Mouse (Mus musculus): ENCODE data around the gene Pif1. TPM values are rescaled to one million over a fixed set of nuclear protein-coding genes. Genes with fewer than 3 reads are reported as not detected.

Gene Pif1
- polyA plus RNA-seq, 1 experiment from 2014 or later, result 16.1 TPM

DNA sequence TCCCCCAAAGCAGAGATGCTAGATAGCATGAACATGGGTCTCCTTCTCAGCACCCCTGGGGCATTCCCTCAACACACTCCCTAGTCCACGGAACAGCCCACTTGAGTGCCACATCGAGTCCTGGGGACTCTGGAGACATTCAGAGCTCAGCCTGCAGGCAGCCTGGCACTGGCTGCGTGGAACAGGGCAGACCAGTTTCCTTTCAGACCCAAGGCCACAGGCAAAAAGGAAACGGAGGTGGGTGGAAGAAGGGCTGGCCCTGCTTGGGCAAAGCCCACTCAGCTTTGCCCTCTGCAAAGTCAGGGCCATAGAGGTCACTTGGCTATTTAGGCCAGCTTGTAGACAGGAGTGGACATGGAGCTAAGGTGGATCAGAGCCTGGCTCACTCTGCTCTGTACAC is 39.1 kb upstream of the Pif1 start:
- Histone ChIP-seq H3K36me3 (ENCODE audit: control insufficient read depth, insufficient read depth, low read length) (no peaks in the 10 kb centered on the region), H3K9me3 (ENCODE audit: control insufficient read depth, low read length) (no peaks in the 10 kb centered on the region), H3K4me1 (replicated peaks; ENCODE audit: control insufficient read depth, insufficient read depth, low read length) (peaks cover 24% of the 10 kb centered on the region), H3K27ac (ENCODE audit: low read length) (no peak overlapping the region; the same call in 1 of the 2 replicates), H3K4me2 (ENCODE audit: low read depth, low read length) (no peak overlapping the region), H3K4me3 (ENCODE audit: low read length) (no peak overlapping the region), H3K27me3 (ENCODE audit: control insufficient read depth, insufficient read depth, low read depth, low read length) (no peaks in the 10 kb centered on the region), H3K9ac (ENCODE audit: low read length) (no peak overlapping the region)
- ATAC-seq (ENCODE audit: low read depth), result no peak
- WGBS, result 53% methylated on average over 4 of the region's 4 CpGs

DNA sequence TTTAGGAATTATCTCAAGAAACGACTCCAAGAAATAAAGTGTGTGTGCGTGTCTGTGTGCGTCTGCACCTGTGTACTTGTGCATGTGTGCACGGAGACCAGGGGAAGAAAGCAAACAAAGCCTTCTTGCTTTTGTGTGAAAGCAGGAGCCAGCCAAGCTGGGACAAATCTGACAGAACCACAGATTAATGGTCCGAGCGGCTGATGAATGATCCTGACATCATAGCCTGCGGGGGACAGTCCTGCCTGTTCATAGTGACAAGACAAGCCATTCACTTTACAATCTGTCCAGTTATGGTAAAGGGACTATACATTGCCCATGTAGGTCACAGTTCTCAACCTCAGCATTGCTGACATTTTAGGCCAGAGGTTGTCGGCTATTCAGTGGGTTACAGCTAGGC is 38.6 kb upstream of the Pif1 start:
- no peak for ATAC-seq (ENCODE audit: low read depth)
- Histone ChIP-seq H3K27ac (ENCODE audit: low read length) (no peak overlapping the region; the same call in 1 of the 2 replicates), H3K4me2 (ENCODE audit: low read depth, low read length) (no peak overlapping the region), H3K4me1 (replicated peaks; ENCODE audit: control insufficient read depth, insufficient read depth, low read length) (peaks cover 24% of the 10 kb centered on the region), H3K27me3 (ENCODE audit: control insufficient read depth, insufficient read depth, low read depth, low read length) (no peaks in the 10 kb centered on the region), H3K9ac (ENCODE audit: low read length) (no peak overlapping the region), H3K36me3 (ENCODE audit: control insufficient read depth, insufficient read depth, low read length) (no peaks in the 10 kb centered on the region), H3K4me3 (ENCODE audit: low read length) (no peak overlapping the region), H3K9me3 (ENCODE audit: control insufficient read depth, low read length) (no peaks in the 10 kb centered on the region)
- WGBS, result 66% methylated on average over 8 of the region's 8 CpGs

DNA sequence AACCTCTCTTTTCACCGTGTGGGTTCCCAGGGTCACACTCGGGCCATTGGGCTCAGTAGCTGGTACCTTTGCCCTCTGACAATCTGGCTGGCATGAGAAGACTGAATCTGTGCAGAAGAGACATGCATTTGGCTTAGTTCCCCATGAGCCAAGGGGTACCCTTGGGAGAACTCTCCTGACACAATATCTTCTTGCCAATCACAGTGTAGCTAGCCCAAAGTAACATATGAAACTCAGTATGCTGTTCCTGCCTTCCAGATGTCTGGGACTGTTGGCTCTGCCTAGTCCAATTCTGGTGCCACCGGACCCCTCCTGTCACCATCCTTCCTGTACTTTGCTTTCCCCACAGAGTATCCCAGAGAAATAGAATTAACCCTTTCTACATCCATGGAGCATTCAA is 37.8 kb upstream of the Pif1 start:
- no peak for ATAC-seq (ENCODE audit: low read depth)
- no peak overlapping the region for H3K27ac ChIP-seq (ENCODE audit: low read length)
- no peaks in the 10 kb centered on the region for H3K36me3 ChIP-seq (ENCODE audit: control insufficient read depth, insufficient read depth, low read length)
- peaks cover 25% of the 10 kb centered on the region for H3K4me1 ChIP-seq (replicated peaks; ENCODE audit: control insufficient read depth, insufficient read depth, low read length)
- H3K9ac ChIP-seq (ENCODE audit: low read length), result no peak overlapping the region
- no peak overlapping the region for H3K4me3 ChIP-seq (ENCODE audit: low read length)
- H3K4me2 ChIP-seq (ENCODE audit: low read depth, low read length), result no peak overlapping the region
- H3K27me3 ChIP-seq (ENCODE audit: control insufficient read depth, insufficient read depth, low read depth, low read length), result no peaks in the 10 kb centered on the region
- H3K9me3 ChIP-seq (ENCODE audit: control insufficient read depth, low read length), result no peaks in the 10 kb centered on the region
- 79% methylated on average over 3 of the region's 3 CpGs for WGBS

DNA sequence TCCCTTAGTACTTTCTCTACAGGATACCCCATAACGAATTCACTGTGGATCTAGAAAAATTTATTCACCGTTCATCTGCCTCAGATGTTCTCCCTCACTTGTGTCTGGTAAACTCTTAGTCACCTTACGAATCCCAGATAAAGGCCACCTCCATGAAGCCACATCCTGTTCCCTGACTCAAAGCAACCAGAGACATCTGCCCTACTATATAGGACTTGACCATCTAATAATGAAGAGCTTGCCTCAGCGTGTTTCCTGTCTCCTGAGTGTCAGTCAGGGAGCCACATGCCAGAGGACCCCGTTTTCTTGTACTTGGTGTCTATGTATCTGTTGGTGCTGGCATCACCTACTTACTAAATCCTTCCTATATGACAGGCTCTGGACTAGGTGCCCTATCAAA is 37.3 kb upstream of the Pif1 start:
- Histone ChIP-seq H3K4me2 (ENCODE audit: low read depth, low read length) (no peak overlapping the region), H3K27ac (ENCODE audit: low read length) (no peak overlapping the region; the same call in 1 of the 2 replicates)
- 75% methylated on average over 5 of the region's 5 CpGs for WGBS

DNA sequence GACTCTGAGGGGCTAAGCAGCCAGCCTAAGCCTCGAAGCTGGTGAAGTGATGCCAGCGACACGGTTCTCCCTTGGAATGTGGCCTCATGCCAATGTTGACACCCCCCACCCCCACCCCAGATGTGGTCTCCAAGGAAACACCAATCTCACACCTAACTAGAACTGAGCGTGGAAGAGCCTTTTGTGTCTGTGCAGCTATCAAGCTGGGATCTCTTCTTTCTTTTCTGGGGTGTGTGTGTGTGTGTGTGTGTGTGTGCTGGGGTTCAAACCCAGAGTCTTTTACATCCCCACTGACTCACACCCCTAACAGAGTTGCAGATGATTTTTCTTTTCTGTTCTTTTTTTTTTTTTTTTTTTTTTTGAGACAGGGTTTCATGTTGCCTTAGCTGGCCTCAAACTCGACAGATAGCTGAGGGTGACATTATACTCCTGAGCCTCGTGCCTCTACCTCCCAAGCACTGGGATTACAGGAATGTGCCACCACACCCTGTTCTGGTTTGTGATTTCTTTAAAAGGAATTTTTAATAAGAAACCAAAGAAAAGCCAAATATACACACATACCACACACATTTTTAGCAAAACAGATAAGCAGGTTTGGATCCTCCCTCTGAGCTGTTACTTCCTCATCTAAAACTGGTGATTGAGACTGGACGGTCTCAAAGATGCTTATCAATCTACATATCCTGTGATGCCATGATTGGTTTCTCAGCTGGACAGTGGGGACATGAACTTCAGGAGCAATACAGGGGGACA is 36.7 kb upstream of the Pif1 start:
- no peak; the same call in 1 of the 2 replicates for ATAC-seq (ENCODE audit: low read depth)
- 10% methylated on average over 7 of the region's 7 CpGs for WGBS
- Histone ChIP-seq H3K36me3 (ENCODE audit: control insufficient read depth, insufficient read depth, low read length) (no peaks in the 10 kb centered on the region; the same call in 1 of the 2 replicates), H3K4me1 (replicated peaks; ENCODE audit: control insufficient read depth, insufficient read depth, low read length) (peaks cover 35% of the 10 kb centered on the region), H3K27ac (ENCODE audit: low read length) (peak overlapping the region; percentile 98), H3K4me2 (ENCODE audit: low read depth, low read length) (no peak overlapping the region), H3K4me3 (ENCODE audit: low read length) (no peak overlapping the region), H3K9me3 (ENCODE audit: control insufficient read depth, low read length) (no peaks in the 10 kb centered on the region), H3K9ac (ENCODE audit: low read length) (peak overlapping the region; percentile 47), H3K27me3 (ENCODE audit: control insufficient read depth, insufficient read depth, low read depth, low read length) (no peaks in the 10 kb centered on the region)

More for the DNA sequence above, 37.3 kb upstream of the Pif1 start:
- ATAC-seq (ENCODE audit: low read depth), result no peak
- no peaks in the 10 kb centered on the region for H3K36me3 ChIP-seq (ENCODE audit: control insufficient read depth, insufficient read depth, low read length)
- peaks cover 30% of the 10 kb centered on the region for H3K4me1 ChIP-seq (replicated peaks; ENCODE audit: control insufficient read depth, insufficient read depth, low read length)
- H3K27me3 ChIP-seq (ENCODE audit: control insufficient read depth, insufficient read depth, low read depth, low read length), result no peaks in the 10 kb centered on the region
- H3K4me3 ChIP-seq (ENCODE audit: low read length), result no peak overlapping the region
- H3K9me3 ChIP-seq (ENCODE audit: control insufficient read depth, low read length), result no peaks in the 10 kb centered on the region
- H3K9ac ChIP-seq (ENCODE audit: low read length), result no peak overlapping the region

DNA sequence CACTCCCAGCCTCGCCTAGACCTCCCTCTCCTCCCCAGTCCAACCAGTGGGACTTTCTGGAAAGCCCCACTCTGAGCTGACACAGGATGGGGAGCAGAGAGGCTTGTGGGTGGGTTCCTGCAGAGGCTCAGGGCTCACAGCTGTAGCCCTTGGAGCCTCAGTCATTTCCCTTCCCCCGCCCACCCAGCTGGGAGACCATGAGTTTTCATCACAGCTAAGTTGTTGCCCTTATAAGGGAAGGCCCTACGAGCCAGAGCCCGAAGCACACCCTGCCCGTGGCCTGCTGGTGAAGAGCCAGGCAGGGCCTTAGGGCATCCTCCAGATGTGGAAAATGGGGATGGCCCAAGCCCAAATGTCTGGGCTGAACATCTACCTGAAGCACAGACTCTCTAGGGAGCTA is 35.9 kb upstream of the Pif1 start:
- Histone ChIP-seq H3K27ac (ENCODE audit: low read length) (peak overlapping the region; percentile 98), H3K36me3 (ENCODE audit: control insufficient read depth, insufficient read depth, low read length) (peaks cover 4% of the 10 kb centered on the region), H3K27me3 (ENCODE audit: control insufficient read depth, insufficient read depth, low read depth, low read length) (no peaks in the 10 kb centered on the region), H3K9me3 (ENCODE audit: control insufficient read depth, low read length) (no peaks in the 10 kb centered on the region), H3K4me2 (ENCODE audit: low read depth, low read length) (no peak overlapping the region), H3K9ac (ENCODE audit: low read length) (peak overlapping the region; percentile 47), H3K4me1 (replicated peaks; ENCODE audit: control insufficient read depth, insufficient read depth, low read length) (peaks cover 38% of the 10 kb centered on the region), H3K4me3 (ENCODE audit: low read length) (no peak overlapping the region)
- ATAC-seq (ENCODE audit: low read depth), result peak; percentile 92
- 15% methylated on average over 5 of the region's 5 CpGs for WGBS

DNA sequence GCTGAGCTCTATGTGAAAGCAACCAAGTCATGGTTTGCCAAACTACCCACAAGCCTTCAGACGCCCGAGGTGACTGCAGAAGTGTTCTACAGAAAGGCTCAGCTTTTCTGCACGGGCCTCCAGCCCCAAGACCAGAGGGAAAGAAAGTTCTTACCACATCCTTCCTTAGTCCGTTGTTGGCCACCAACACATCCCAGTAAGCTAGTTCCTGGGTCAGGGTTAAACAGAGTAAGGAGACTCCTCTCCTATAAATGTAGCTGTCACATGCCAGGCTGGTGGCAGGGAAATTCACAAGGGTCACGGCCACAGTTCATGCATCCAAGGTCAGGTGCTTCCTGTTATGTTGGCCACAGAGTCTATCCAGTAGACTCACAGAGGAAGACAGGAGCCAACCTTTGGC is 34.8 kb upstream of the Pif1 start:
- no peak overlapping the region for H3K4me2 ChIP-seq (ENCODE audit: low read depth, low read length)
- WGBS, result 75% methylated on average over 5 of the region's 5 CpGs
- H3K27ac ChIP-seq (ENCODE audit: low read length), result peak overlapping the region; percentile 29
- no peak overlapping the region for H3K9ac ChIP-seq (ENCODE audit: low read length)
- no peaks in the 10 kb centered on the region for H3K9me3 ChIP-seq (ENCODE audit: control insufficient read depth, low read length)
- no peak for ATAC-seq (ENCODE audit: low read depth)
- no peaks in the 10 kb centered on the region for H3K27me3 ChIP-seq (ENCODE audit: control insufficient read depth, insufficient read depth, low read depth, low read length)
- no peak overlapping the region for H3K4me3 ChIP-seq (ENCODE audit: low read length)
- peaks cover 36% of the 10 kb centered on the region for H3K4me1 ChIP-seq (replicated peaks; ENCODE audit: control insufficient read depth, insufficient read depth, low read length)
- peaks cover 9% of the 10 kb centered on the region for H3K36me3 ChIP-seq (ENCODE audit: control insufficient read depth, insufficient read depth, low read length)

DNA sequence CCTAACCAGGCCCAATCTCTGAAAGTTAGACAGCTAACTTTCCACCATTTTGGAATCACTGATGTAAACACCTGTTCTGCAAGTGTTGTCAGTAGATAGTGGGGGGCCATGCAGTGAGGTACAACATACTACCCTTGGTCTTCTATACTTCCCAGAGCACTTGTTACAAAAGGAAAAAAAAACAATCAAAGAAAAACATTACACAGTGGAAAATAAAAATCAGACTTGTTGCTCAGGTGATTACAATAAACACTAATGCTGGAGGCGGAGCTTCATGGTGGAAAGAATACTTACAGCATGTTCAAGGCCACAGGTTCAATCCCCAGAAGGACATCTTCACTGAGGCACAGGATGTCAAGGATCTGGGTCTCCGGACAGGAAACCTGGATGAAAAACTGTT is 34.2 kb upstream of the Pif1 start:
- H3K4me3 ChIP-seq (ENCODE audit: low read length), result no peak overlapping the region
- H3K4me2 ChIP-seq (ENCODE audit: low read depth, low read length), result no peak overlapping the region
- H3K27me3 ChIP-seq (ENCODE audit: control insufficient read depth, insufficient read depth, low read depth, low read length), result no peaks in the 10 kb centered on the region
- peaks cover 36% of the 10 kb centered on the region for H3K4me1 ChIP-seq (replicated peaks; ENCODE audit: control insufficient read depth, insufficient read depth, low read length)
- no peak for ATAC-seq (ENCODE audit: low read depth)
- peaks cover 9% of the 10 kb centered on the region for H3K36me3 ChIP-seq (ENCODE audit: control insufficient read depth, insufficient read depth, low read length)
- H3K9me3 ChIP-seq (ENCODE audit: control insufficient read depth, low read length), result no peaks in the 10 kb centered on the region
- WGBS, result 91% methylated on average over 2 of the region's 2 CpGs
- H3K27ac ChIP-seq (ENCODE audit: low read length), result no peak overlapping the region
- H3K9ac ChIP-seq (ENCODE audit: low read length), result no peak overlapping the region

DNA sequence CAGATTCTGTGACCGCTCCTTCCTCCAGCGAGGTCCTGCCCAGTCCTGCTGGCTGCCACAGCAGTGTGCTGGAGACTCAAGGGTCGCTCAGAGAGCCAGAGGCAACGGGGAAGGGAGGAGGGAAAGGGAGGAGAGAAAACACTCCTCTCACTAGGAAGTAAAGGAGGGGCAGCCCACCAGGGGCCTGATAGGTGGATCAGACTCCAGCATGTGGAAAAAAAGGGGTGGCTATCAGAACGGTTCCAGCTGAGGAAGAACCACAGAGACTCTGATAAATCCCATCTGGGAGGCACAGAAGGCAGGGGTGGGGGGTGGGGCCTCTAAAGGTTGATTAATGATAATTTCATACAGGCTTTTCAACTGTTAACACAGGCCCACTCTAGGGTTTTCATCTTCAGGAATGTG is 32.0 kb upstream of the Pif1 start:
- Histone ChIP-seq H3K9ac (ENCODE audit: low read length) (peak overlapping the region; percentile 44; the same call in 1 of the 2 replicates), H3K4me3 (ENCODE audit: low read length) (no peak overlapping the region), H3K36me3 (ENCODE audit: control insufficient read depth, insufficient read depth, low read length) (peaks cover 13% of the 10 kb centered on the region), H3K9me3 (ENCODE audit: control insufficient read depth, low read length) (no peaks in the 10 kb centered on the region), H3K27ac (ENCODE audit: low read length) (peak overlapping the region; percentile 65), H3K4me2 (ENCODE audit: low read depth, low read length) (0 out of 2 replicates have a peak overlapping the region, but pooled peaks have one; percentile 13), H3K4me1 (replicated peaks; ENCODE audit: control insufficient read depth, insufficient read depth, low read length) (peaks cover 32% of the 10 kb centered on the region), H3K27me3 (ENCODE audit: control insufficient read depth, insufficient read depth, low read depth, low read length) (no peaks in the 10 kb centered on the region)
- ATAC-seq (ENCODE audit: low read depth), result peak; percentile 73
- WGBS, result 5% methylated on average over 5 of the region's 5 CpGs
